Mouse (Mus musculus) megakaryocyte-erythroid progenitor cell, adult 5-6 weeks (primary cell): ENCODE results near the gene BC005624. TPM values are rescaled to one million over a fixed set of nuclear protein-coding genes. Genes with fewer than 3 reads are reported as not detected.

Experiments used
- ATAC-seq: replicated peaks from 2 replicates; pipeline ENCODE4 v1.8.0; 2016; ENCODE audit warnings: mild to moderate bottlenecking, inconsistent platforms; ENCODE audit not compliant: severe bottlenecking, poor library complexity, low FRiP score, low TSS enrichment
- total RNA-seq, 2 experiments: library from RNA; stranded (forward) in 1 of 2; stranded (reverse) in 1 of 2; fragments of 200-1000, 215-1000 nt in 1 of 2; fragments of >200 nt in 1 of 2; fragmentation: Nextera tagmentation in 1 of 2; gene quantifications; 2 replicates each; pipeline ENCODE4 v1.2.3; 2014 to 2017

The BC005624 gene
- total RNA-seq (2014; fragmentation: Nextera tagmentation) = 37.7 and 46.7 TPM in 2 replicates
- total RNA-seq (2017) = 70.5 and 93.3 TPM in 2 replicates

DNA sequence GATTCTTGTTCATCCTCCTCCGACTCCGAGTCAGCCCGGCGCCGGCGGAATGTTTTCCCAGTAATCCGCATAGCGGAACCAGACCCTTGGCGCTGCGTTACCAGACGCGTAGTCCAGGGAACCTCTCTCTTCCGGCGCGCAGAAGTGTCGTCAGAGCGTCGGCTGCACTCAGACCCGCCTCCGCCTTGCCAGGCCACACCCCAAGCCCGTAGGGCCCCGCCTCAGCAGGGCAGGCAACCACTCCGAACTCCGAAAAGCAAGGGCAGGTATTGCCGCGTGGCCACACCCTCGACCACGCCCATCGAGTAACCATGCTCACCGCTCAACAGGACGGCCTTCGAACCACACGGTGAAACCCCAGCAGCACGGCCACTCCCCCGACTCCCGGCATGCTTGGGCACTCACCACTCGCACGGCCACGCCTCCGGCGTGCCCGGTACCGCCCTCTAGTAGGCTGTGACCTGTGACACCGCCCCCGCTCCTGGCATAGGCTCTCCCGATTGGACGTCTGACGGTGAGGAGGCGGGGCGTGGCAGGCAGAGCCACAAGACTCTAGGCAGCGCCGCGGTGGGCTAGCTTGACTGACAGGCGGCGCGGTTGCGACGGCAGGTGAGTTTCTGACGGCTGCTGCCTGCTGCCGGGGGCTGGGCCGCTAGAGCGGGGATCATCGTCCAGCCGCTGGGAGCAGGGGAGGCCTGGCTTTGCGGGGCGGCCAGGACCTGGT, at the start of gene BC005624, which contains the start of gene Usp20:
Gene BC005624 (minus strand): TSS at position 412 of the 724 bp plus-strand sequence.
Gene Usp20 (plus strand): TSS at position 490 of the 724 bp plus-strand sequence.
- ATAC-seq = peak; percentile 98

DNA sequence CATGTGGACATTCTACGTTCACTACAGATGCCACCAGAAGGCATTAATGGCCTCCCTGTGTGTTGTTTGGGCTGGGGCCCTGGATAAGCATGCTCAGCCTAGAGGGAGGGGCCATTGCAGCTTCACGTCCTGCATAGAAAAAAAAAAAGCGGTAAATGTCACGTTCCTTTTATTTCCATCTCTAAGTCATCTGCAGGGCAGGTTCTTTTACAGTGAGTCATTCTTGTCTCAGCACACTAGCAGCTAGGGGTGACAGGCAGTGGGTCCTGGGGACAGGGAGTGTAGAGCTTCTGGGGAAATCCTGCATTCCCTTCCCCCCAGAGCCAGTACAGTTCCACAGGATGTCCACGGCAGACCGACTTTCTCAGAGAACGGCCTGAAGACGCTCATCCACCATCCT, 44.6 kb upstream of the BC005624 start:
- no peak for ATAC-seq

DNA sequence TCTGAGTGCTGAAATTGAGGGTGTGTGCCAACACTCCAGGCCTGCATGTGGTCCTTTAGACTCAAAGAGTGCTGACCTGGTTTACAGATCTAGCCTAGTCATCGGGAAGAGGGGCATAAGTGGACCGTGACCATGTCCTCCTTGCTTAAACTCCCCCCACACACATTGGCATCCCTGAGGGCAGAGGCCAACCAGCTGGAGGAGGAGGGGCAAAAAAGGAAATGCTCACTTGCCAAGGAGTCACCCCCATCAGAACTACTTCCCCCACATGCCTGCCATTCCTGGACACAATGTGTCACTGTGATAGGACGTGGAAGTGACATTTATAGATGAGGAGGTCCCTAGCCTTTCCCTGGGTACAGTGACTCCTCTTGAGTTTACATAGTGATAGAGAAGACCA, 43.5 kb upstream of the BC005624 start:
- no peak for ATAC-seq

DNA sequence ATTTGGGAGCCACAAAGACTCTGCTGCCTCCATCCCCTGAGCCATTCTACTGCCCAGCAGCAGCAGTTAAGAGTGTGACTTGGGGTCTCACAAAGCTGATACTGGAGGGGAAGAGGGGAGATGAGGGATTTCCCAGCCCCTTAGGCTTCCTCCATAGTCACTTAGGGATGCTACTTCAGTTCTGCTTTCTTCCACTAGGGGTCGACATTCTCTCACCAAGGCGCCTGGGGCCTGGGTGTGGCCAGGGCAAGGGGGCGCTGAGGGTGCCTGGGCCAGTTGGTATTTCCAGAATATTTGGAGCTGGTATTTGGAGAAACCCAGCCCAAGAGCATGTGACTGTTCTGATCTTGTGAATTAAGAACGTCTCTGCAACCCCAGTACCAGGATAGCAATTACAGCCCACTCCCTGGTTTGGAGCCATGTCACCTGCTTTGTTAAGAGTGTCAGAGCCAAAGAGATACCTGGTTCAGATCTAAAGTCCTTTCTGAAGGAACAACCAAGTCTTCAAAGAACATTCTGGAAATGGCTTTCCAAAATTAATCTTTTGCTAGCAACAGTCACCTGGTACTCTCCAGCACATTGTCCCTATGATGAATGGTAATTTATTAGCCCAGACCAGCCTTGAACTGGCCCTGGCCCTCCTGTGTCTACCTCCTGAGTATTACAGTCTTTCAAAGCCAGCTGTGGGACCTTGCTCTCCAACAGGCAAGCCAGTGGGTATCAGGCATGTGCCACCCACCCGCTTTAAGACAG, 42.8 kb upstream of the BC005624 start:
- ATAC-seq = peak; percentile 68; the same call in 1 of the 2 replicates

DNA sequence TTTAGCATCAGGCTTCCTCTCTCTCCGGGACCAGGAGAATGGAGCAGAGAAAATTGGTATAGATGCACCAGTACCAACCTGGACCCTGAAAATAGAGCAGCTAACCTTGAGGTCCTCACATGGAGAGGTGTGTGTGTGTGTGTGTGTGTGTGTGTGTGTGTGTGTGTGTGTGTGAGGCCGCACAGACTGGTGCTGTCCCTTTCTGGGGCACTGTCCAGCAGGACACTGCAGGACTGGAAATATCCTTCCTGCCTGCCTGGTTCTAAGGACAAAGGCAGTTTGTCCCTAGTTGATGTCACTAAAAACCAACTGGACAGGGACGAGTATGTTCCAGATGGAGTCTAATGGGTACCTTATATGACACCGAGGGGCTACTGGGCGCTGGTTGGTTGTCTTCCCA, 41.9 kb upstream of the BC005624 start:
- no peak for ATAC-seq

DNA sequence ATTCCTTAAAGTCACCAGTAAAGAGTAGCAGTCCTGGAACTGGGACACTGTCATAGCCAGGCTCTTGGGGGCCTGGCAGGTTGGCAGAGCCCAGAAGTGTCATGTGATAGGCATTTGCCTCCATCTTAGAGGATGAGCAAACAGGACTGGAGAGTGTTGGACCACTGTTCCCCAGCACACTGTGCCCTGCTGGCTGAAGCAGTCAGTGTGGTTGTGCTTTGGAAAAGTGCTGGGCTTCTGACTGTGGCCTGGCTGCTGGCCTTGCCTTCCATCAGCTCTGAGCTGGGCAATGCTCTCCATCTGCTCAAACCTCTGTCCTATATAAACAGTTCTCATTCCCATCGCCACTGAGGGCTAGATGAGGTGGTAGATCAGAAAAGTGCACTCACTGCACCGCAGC, 38.2 kb upstream of the BC005624 start:
- no peak for ATAC-seq

DNA sequence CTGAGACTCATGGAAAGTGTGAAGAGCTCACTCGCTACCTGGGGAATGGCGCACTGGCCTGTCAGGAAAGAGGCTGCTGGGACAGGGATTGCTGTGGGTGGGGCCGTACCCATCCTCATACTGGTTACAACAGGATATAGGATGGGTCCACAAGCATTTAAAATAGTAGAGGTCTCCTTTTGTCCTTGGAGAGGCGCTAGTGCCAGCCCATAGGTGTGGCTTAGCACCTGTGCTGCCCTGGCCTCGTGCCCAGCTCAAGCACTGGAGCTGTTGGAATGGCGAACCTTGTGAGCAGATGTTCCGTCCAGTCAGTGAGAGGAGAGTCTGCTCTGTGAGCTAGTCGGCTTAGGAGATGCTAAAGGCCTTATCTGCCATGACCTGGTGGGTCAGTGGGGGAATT, 37.0 kb upstream of the BC005624 start:
- ATAC-seq = no peak

DNA sequence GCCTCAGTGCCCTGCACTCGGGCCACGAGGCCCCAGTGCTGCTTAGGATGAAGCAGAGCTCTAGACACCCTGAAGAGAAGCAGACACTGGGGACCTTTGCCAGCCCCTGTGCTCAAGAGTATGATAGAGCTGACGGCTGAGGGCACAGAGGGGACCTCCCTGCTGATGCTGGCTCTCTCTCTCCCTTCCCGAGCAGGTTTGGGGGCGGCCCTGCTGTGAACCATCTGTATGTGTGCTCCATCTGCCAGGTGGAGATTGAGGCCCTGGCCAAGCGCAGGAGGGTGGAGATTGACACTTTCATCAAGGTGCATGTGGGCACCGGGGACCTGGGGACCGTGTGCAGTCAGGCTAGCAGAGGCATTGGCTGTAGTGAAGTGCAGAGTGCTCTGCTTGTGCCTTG, 36.5 kb upstream of the BC005624 start:
- no peak for ATAC-seq

DNA sequence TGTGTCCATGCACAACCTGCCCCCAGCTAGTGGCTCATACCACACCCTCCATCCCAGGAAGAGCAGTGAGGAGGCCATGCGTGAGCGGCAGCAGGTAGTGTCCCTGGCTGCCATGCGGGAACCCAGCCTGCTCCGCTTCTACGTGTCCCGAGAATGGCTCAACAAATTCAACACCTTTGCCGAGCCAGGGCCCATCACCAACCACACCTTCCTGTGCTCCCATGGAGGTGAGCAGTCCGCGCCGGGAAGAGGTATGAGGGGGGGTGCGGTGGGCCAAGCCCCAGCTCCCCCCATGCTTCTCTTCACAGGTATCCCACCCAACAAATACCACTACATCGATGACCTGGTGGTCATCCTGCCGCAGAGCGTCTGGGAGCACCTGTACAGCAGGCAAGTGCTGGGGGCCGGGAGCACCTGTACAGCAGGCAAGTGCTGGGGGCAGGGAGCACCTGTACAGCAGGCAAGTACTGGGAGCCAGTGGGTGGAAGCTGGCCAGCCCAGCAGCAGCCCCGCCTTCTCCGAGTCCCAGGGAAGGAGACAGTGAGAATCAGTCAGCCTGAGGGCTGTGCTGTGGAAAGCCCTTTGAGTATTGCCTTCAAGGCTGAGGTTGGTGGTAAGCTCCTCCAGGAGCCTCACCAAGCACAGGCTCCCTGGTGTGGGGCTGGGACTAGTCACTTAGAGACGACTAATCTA, 35.8 kb upstream of the BC005624 start:
- no peak for ATAC-seq

DNA sequence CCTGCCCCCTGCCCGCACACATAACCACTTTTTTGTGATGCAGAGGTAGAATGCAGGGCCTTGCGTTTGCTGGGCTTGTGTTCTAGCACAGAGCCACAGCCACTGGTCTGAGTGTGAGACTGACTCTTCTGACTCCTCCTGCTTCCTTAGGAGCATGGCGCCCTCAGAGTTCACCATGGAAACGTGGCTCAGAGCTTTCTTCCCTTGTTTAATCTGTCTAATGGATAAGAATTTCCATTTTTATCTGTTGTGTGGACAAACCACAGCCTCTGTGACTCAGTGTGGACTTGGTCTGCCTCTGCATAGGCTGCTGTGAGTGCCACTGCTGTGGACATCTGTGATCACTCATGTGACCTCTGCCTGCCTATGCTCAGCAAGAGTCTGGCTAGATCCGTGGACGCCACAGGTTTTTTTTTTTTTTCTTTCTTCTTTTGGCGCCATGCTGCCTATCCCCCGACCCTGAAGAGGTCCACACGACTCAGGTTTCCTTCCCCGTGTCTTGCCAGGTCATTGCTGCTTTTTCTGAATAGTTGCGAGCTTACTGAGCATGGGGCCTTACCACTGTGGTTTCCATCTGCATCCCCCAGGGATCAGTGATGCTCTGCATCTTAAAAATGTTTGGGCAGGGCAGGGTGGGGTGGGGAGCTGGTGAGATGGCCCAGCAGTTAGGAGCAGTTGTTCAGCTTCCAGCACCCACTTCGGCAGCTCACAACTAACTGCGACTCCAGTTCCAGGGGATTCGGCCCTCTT, 31.5 kb upstream of the BC005624 start:
- no peak for ATAC-seq

DNA sequence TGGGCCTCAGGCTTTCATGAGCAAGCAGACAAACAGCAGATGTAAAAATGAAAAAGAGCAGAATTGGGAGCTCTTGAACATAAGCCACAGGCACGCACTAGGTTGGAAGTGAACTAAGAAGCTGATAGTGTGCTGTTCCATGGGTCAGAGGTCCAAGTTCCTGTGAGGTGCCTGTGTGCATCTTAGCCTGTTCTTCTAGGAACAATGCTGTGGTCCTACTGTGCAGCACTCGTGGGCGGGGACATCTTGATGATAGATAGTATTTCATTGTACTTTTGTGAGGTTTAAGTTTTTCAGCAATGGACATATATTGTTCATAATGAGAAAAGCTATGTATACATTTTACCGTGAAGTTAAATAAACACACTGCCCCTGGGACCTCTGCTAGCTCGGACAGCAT, 25.2 kb upstream of the BC005624 start:
- ATAC-seq = no peak

DNA sequence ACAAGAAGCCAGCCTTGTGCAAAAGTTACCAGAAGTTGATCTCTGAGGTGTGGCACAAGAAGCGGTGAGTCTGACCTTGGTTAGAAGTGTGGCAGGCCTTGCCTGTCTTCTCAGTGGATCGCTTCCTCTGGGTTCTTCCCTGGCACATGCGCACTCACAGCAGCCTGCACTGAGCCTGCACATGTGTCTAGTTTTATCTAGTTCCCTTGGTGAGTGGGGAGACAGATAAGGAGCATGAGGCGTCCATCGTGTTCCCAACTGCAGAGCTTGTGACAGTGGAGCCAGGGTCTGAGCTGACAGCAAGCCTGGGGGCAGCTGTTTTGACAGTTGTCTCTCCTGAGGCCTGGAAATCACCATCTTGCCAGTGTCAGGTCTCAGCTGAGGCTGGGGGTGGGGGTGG, 24.4 kb upstream of the BC005624 start:
- ATAC-seq = peak; percentile 90

DNA sequence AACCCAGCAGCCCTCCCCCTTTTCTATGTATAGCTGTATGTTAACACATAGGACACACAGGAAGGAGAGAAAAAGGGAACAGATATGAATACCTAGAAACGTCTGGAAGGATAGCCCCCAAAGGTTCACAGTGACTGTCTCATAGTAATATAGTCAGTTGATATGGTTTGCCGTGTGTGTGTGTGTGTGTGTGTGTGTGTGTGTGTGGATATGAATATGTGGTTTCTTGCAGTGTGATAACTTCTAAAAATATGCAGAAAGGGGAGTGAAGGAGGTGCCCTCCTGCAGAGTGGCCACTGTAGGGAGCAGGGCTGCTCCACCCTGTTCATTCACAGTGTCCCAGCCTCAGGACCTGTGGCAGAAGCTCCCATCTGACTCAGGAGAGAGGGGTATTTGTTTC, 23.5 kb upstream of the BC005624 start:
- ATAC-seq = peak; percentile 19; the same call in 1 of the 2 replicates

DNA sequence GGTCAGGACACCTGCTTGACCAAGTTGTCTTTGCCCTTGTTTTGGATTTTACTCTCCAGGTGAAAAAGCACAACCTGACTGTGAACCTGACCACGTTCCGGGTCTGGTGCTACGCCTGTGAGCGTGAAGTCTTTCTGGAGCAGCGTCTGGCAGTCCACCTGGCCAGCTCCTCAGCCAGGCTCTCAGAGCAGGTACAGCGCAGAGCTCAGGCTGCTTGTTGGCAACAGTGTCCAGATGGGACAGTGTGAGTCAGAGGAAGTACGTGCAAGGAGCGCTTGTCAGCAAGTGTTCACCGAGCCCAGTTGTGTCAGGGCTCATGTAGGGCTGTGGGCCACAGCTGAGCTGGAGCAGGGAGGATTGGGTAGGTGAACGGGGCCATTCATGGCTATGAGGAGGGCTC, 20.9 kb upstream of the BC005624 start:
- ATAC-seq = no peak

DNA sequence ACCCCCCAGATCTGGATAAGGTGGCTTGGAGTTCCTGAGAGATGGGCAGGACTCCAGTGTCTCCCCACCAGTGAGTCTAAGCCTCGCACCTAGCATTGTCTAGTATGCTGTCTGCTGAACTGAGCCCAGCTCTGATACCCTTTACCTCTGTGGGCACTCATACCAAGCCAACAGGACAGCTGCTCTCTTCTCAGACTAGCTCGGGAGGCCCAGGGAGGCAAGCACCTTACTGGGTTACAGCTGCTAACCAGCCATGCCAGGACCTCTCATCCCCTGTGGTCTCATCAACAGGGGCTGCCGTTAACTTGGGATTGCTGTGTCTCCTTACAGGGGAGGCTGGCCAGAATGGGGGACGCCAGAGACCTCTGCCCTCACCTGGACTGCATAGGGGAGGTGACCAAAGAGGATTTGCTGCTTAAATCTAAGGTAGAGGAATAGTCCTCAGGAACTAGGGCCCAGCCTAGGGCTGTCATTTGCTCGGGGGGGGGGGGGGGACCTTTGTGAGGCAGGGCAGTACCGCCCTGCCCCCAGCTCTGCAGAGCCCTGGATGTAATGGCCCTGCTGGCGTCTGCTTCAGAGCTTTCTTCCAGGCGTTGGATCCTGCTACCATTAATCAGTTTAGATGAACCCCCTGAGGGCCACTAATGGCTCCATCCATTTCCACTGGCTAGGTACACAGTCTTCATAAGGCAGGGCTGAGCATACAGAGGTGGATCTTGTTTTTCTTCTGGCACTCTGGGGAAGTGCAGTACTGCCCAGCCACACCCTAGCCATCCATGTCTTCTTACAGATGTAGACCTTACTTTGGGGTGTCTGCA, 16.7 kb upstream of the BC005624 start:
- no peak for ATAC-seq

DNA sequence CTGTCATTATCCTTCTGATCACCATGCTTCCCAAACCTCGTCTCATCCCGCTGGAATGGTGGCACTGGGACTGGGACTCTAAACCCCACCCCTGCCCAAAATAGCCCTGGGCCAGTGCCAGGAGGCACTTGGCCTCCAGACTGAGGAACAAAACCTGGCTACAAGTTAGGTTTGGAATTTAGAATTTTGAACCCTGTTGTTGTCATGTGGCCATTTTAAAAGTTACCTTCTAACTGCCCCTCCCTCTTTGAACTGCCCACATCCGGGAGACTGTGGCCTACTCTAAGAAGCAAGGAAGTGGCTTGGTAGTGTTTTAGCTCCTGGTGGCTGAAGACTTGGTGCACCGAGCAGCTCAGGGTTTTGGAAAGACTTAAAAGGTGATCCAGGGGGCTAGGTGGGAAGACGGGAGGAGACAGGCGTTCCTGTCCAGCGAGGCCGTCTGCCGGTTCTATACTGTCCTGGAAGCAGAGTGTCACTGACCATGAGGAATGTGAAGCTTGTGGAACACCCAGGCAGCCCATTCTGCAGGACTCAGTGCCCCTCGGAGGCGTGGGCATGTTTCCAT, 13.5 kb upstream of the BC005624 start:
- ATAC-seq = no peak

DNA sequence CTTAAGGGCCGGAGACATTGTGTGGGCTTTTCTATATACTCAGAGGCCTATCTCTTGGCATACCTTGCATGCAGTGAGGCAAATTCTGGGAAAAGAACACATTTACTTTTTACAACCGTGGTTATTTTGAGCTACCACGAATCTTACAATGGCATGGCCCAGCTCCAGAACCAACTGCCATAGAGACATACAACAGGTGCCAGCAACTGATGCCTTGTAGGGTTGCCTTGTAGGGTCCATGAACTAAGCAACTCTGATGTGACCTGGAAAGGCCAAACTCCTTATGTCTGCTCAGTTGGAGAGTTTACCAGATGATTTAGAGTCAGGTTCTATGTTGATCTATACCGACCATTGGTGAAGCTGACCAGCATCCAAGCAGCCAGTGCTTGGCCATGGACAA, 12.9 kb upstream of the BC005624 start:
- ATAC-seq = no peak

DNA sequence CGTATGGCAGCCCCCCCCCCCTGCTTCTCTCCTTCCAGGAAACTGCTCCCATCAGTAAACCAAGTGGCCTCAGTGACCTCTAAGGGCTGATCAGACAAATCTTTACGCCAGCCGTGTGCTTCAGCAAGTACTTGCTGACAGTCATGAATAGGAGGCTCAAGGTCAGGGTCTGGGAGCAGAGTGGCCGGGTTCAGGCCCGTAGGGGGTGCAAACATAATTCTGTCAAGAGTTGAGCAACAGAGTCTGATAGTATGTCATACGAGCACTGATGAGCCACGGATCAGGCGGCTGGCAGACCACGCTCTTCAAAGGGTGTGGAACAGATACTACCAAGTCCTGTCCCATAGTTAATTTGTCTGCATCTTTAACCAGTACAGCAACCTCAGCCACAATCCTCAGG, 8.2 kb upstream of the BC005624 start:
- ATAC-seq = no peak
